In genomic region chr2:116976432-116976750, GRCm38 (mm10) we compare ENCODE assay signal across 8 mouse cellular contexts.
A peak's percentile ranks its signal among the peaks of the same experiment; 100 is the strongest.
DNase-seq lines count a peak whose midpoint lies in the region; ATAC-seq lines count a peak whose summit lies in the region.

No protein-coding gene starts in this region.

- no peak for ATAC-seq in lung, embryonic 15.5 days (ENCODE audit: borderline replicate concordance, extremely low read depth, low FRiP score, low TSS enrichment)
- no peak for ATAC-seq in heart, embryonic 12.5 days (ENCODE audit: insufficient number of reproducible peaks, low FRiP score)

- H3K4me1 ChIP-seq in lung, embryonic 15.5 days, result peaks cover 84% of the 10 kb centered on the region
- peaks cover 51% of the 10 kb centered on the region for H3K4me1 ChIP-seq in heart, embryonic 12.5 days (replicated peaks)

- H3K36me3 ChIP-seq in lung, embryonic 15.5 days, result no peaks in the 10 kb centered on the region
- no peaks in the 10 kb centered on the region for H3K36me3 ChIP-seq in heart, embryonic 12.5 days

- H3K9ac ChIP-seq in lung, embryonic 15.5 days, result peak overlapping the region; percentile 31; the same call in 1 of the 2 replicates
- H3K9ac ChIP-seq in heart, embryonic 12.5 days, result peak overlapping the region; percentile 21; the same call in 1 of the 2 replicates

- no peaks in the 10 kb centered on the region for H3K9me3 ChIP-seq in lung, embryonic 15.5 days
- H3K9me3 ChIP-seq in heart, embryonic 12.5 days (replicated peaks), result no peaks in the 10 kb centered on the region

- H3K4me3 ChIP-seq in lung, embryonic 15.5 days, result peak overlapping the region; percentile 53
- H3K4me3 ChIP-seq in heart, embryonic 12.5 days, result peak overlapping the region; percentile 65

- H3K4me2 ChIP-seq in lung, embryonic 15.5 days, result peak overlapping the region; percentile 79
- peak overlapping the region; percentile 88 for H3K4me2 ChIP-seq in heart, embryonic 12.5 days

- DNase-seq in lung, postnatal 25 days (ENCODE audit: low spot score), result no peak
- peak; percentile 30 to 31 for DNase-seq in cerebellum, postnatal 14 days
- peak; percentile 14 to 50 for DNase-seq in kidney, postnatal 25 days
- peak; percentile 70 for DNase-seq in neural tube, embryonic 10.5 days (ENCODE audit: extremely low spot score, low spot score)
- DNase-seq in natural killer cell, adult 2 months (ENCODE audit: low spot score in 2 of 2), result no peak
- DNase-seq in gastrocnemius, adult 8-10 months (ENCODE audit: low spot score in 2 of 2), result no peak

- 3% methylated on average over 7 of the region's 7 CpGs for WGBS in lung, embryonic 15.5 days
- WGBS in heart, embryonic 12.5 days, result 2% methylated on average over 7 of the region's 7 CpGs

- peak overlapping the region; percentile 99 for H3K27ac ChIP-seq in lung, embryonic 15.5 days
- H3K27ac ChIP-seq in heart, embryonic 12.5 days (ENCODE audit: poor library complexity, severe bottlenecking), result peak overlapping the region; percentile 96

- no peaks in the 10 kb centered on the region for H3K27me3 ChIP-seq in lung, embryonic 15.5 days
- H3K27me3 ChIP-seq in heart, embryonic 12.5 days (replicated peaks), result no peaks in the 10 kb centered on the region

Comparison
In these comparisons a context has a peak if more than half of its experiments do, and no peak if none do; other contexts are left out.
1. DNase-seq: peak in cerebellum, postnatal 14 days (2 of 2), kidney, postnatal 25 days (2 of 2) and neural tube, embryonic 10.5 days (single experiment); none in lung, postnatal 25 days (single experiment), natural killer cell, adult 2 months (0 of 2) and gastrocnemius, adult 8-10 months (0 of 2).